Mouse (Mus musculus) neural tube, embryonic 12.5 days (tissue): ENCODE measurements around the gene Casr. TPM values are rescaled to one million over a fixed set of nuclear protein-coding genes. Genes with fewer than 3 reads are reported as not detected.

Source experiments
- ATAC-seq: fragments of 200-750 bp; cut with Nextera tagmentation; 2 replicates; pipeline ENCODE4 v1.8.0; 2017; ENCODE audit warnings: low read depth, mild to moderate bottlenecking, moderate TSS enrichment, moderate library complexity; ENCODE audit not compliant: low FRiP score
- H3K27ac ChIP-seq: fragments of 300-500 bp; sonication (generic); 2 replicates; pipeline ENCODE4 v1.5.1; 2016
- H3K27me3 ChIP-seq: fragments of 300-500 bp; sonication (generic); replicated peaks from 2 replicates; pipeline ENCODE4 v1.6.1; 2016; ENCODE audit warnings: mild to moderate bottlenecking
- H3K36me3 ChIP-seq: fragments of 300-500 bp; sonication (generic); 2 replicates; pipeline ENCODE4 v1.6.1; 2016; ENCODE audit warnings: mild to moderate bottlenecking
- H3K4me1 ChIP-seq: fragments of 300-500 bp; sonication (generic); 2 replicates; pipeline ENCODE4 v1.6.1; 2016
- H3K4me2 ChIP-seq: fragments of 300-500 bp; sonication (generic); replicated peaks from 2 replicates; pipeline ENCODE4 v1.6.1; 2016; ENCODE audit warnings: mild to moderate bottlenecking
- H3K4me3 ChIP-seq: fragments of 300-500 bp; sonication (generic); 2 replicates; pipeline ENCODE4 v1.5.1; 2016
- H3K9ac ChIP-seq: fragments of 300-500 bp; sonication (generic); 2 replicates; pipeline ENCODE4 v1.6.1; 2016; ENCODE audit warnings: mild to moderate bottlenecking
- H3K9me3 ChIP-seq: fragments of 300-500 bp; sonication (generic); 2 replicates; pipeline ENCODE4 v1.6.1; 2016; ENCODE audit warnings: mild to moderate bottlenecking
- WGBS: fragments of 180-500 bp; shearing (Covaris S2); methylation state at CpG from one replicate; pipeline ENCODE4 v1.1.7; 2016; 5-methylcytosine and 5-hydroxymethylcytosine counted together
- polyA plus RNA-seq: library from polyadenylated mRNA; unstranded; fragments of >200 nt; fragmentation: Nextera tagmentation; extraction: Ambion mirVana; gene quantifications from 2 replicates; pipeline ENCODE4 v1.2.1, GENCODE M21; 2016

The Casr gene
- not detected in 2 replicates for polyA plus RNA-seq

GRCm38 (mm10) chr16:36561386-36562338, at the start of gene Casr:
Gene Casr, minus strand, starts transcription at chr16:36562141.
- H3K4me3 ChIP-seq: peak within 1 kb of the TSS; percentile 30
- no peak for ATAC-seq
- no peaks in the 10 kb centered on the region for H3K9me3 ChIP-seq
- H3K9ac ChIP-seq: 0 out of 2 replicates have a peak within 1 kb of the TSS, but pooled peaks have one; percentile 10
- no peak within 1 kb of the TSS for H3K27ac ChIP-seq
- peaks cover 13% of the 10 kb centered on the region for H3K4me1 ChIP-seq
- peaks cover 13% of the 10 kb centered on the region for H3K27me3 ChIP-seq
- H3K36me3 ChIP-seq: no peaks in the 10 kb centered on the region
- H3K4me2 ChIP-seq: peak within 1 kb of the TSS; percentile 82
- 3% methylated on average over 36 of the region's 36 CpGs for WGBS

- no peak for ATAC-seq
- Histone ChIP-seq H3K4me2 (no peak overlapping the region), H3K4me3 (no peak overlapping the region), H3K36me3 (no peaks in the 10 kb centered on the region), H3K9me3 (no peaks in the 10 kb centered on the region), H3K27ac (no peak overlapping the region), H3K4me1 (no peaks in the 10 kb centered on the region), H3K9ac (no peak overlapping the region), H3K27me3 (no peaks in the 10 kb centered on the region)
- WGBS: 81% methylated on average over 3 of the region's 3 CpGs
Observed at GRCm38 (mm10) chr16:36602632-36603031, 40.7 kb upstream of the Casr start.

- Histone ChIP-seq H3K9me3 (no peaks in the 10 kb centered on the region), H3K4me3 (no peak overlapping the region), H3K27me3 (no peaks in the 10 kb centered on the region), H3K9ac (no peak overlapping the region), H3K4me1 (no peaks in the 10 kb centered on the region), H3K27ac (no peak overlapping the region), H3K36me3 (no peaks in the 10 kb centered on the region), H3K4me2 (no peak overlapping the region)
- 70% methylated on average over 4 of the region's 4 CpGs for WGBS
- ATAC-seq: no peak
Observed at GRCm38 (mm10) chr16:36598265-36598664, 36.3 kb upstream of the Casr start.

- Histone ChIP-seq H3K27me3 (no peaks in the 10 kb centered on the region), H3K4me3 (no peak overlapping the region), H3K9ac (no peak overlapping the region), H3K27ac (no peak overlapping the region), H3K4me1 (no peaks in the 10 kb centered on the region), H3K36me3 (no peaks in the 10 kb centered on the region), H3K9me3 (no peaks in the 10 kb centered on the region), H3K4me2 (no peak overlapping the region)
- ATAC-seq: no peak
- 89% methylated on average over 10 of the region's 10 CpGs for WGBS
Observed at GRCm38 (mm10) chr16:36596671-36597410, 34.9 kb upstream of the Casr start.

- H3K4me3 ChIP-seq: no peak overlapping the region
- H3K4me2 ChIP-seq: no peak overlapping the region
- no peak overlapping the region for H3K27ac ChIP-seq
- no peaks in the 10 kb centered on the region for H3K4me1 ChIP-seq
- H3K9me3 ChIP-seq: no peaks in the 10 kb centered on the region
- H3K27me3 ChIP-seq: no peaks in the 10 kb centered on the region
- H3K36me3 ChIP-seq: no peaks in the 10 kb centered on the region
- H3K9ac ChIP-seq: no peak overlapping the region
- WGBS: 84% methylated on average over 1 of the region's 1 CpGs
- no peak for ATAC-seq
Observed at GRCm38 (mm10) chr16:36589898-36590297, 28.0 kb upstream of the Casr start.

- H3K4me2 ChIP-seq: no peak overlapping the region
- ATAC-seq: no peak
- WGBS: 71% methylated on average over 4 of the region's 4 CpGs
- no peaks in the 10 kb centered on the region for H3K36me3 ChIP-seq
- H3K4me3 ChIP-seq: no peak overlapping the region
- H3K9ac ChIP-seq: no peak overlapping the region
- H3K27ac ChIP-seq: no peak overlapping the region
- H3K4me1 ChIP-seq: no peaks in the 10 kb centered on the region
- H3K9me3 ChIP-seq: no peaks in the 10 kb centered on the region
- H3K27me3 ChIP-seq: no peaks in the 10 kb centered on the region
Observed at GRCm38 (mm10) chr16:36587971-36588370, 26.0 kb upstream of the Casr start.

GRCm38 (mm10) chr16:36582073-36582472, 20.1 kb upstream of the Casr start:
- Histone ChIP-seq H3K4me2 (no peak overlapping the region), H3K27me3 (no peaks in the 10 kb centered on the region), H3K4me3 (no peak overlapping the region), H3K4me1 (no peaks in the 10 kb centered on the region), H3K9ac (no peak overlapping the region), H3K36me3 (no peaks in the 10 kb centered on the region), H3K27ac (no peak overlapping the region), H3K9me3 (no peaks in the 10 kb centered on the region)
- ATAC-seq: no peak
- 47% methylated on average over 3 of the region's 3 CpGs for WGBS

- Histone ChIP-seq H3K9me3 (no peaks in the 10 kb centered on the region), H3K4me2 (no peak overlapping the region), H3K27me3 (no peaks in the 10 kb centered on the region), H3K4me3 (no peak overlapping the region), H3K9ac (no peak overlapping the region), H3K4me1 (no peaks in the 10 kb centered on the region), H3K27ac (no peak overlapping the region), H3K36me3 (no peaks in the 10 kb centered on the region)
- WGBS: 85% methylated on average over 8 of the region's 8 CpGs
- no peak for ATAC-seq
Observed at GRCm38 (mm10) chr16:36571942-36572341, 10.0 kb upstream of the Casr start.

- H3K4me3 ChIP-seq: no peak overlapping the region
- H3K4me2 ChIP-seq: no peak overlapping the region
- H3K9me3 ChIP-seq: no peaks in the 10 kb centered on the region
- no peaks in the 10 kb centered on the region for H3K36me3 ChIP-seq
- no peak overlapping the region for H3K9ac ChIP-seq
- WGBS: 92% methylated on average over 6 of the region's 6 CpGs
- H3K4me1 ChIP-seq: peaks cover 13% of the 10 kb centered on the region
- no peak overlapping the region for H3K27ac ChIP-seq
- H3K27me3 ChIP-seq: peaks cover 13% of the 10 kb centered on the region
- no peak for ATAC-seq
Observed at GRCm38 (mm10) chr16:36559573-36559972, 2.4 kb downstream of the Casr start.

GRCm38 (mm10) chr16:36555672-36556165, 6.2 kb downstream of the Casr start:
- ATAC-seq: no peak
- H3K27ac ChIP-seq: no peak overlapping the region
- 85% methylated on average over 10 of the region's 10 CpGs for WGBS

GRCm38 (mm10) chr16:36553624-36554023, 8.3 kb downstream of the Casr start:
- WGBS: 95% methylated on average over 3 of the region's 3 CpGs
- H3K27ac ChIP-seq: no peak overlapping the region
- no peak overlapping the region for H3K4me2 ChIP-seq
- ATAC-seq: no peak
- no peaks in the 10 kb centered on the region for H3K9me3 ChIP-seq
- H3K4me3 ChIP-seq: no peak overlapping the region
- H3K9ac ChIP-seq: no peak overlapping the region
- no peaks in the 10 kb centered on the region for H3K4me1 ChIP-seq
- no peaks in the 10 kb centered on the region for H3K36me3 ChIP-seq
- H3K27me3 ChIP-seq: no peaks in the 10 kb centered on the region

More at GRCm38 (mm10) chr16:36555672-36556165, 6.2 kb downstream of the Casr start:
- Histone ChIP-seq H3K9ac (no peak overlapping the region), H3K4me2 (no peak overlapping the region), H3K4me3 (no peak overlapping the region), H3K4me1 (no peaks in the 10 kb centered on the region), H3K9me3 (no peaks in the 10 kb centered on the region), H3K36me3 (no peaks in the 10 kb centered on the region), H3K27me3 (no peaks in the 10 kb centered on the region)

GRCm38 (mm10) chr16:36545333-36545732, 16.6 kb downstream of the Casr start:
- Histone ChIP-seq H3K27me3 (no peaks in the 10 kb centered on the region), H3K9ac (no peak overlapping the region), H3K36me3 (no peaks in the 10 kb centered on the region), H3K27ac (no peak overlapping the region), H3K4me1 (no peaks in the 10 kb centered on the region), H3K4me2 (no peak overlapping the region), H3K4me3 (no peak overlapping the region), H3K9me3 (no peaks in the 10 kb centered on the region)
- 22% methylated on average over 4 of the region's 4 CpGs for WGBS
- no peak for ATAC-seq
